Mouse (Mus musculus): ENCODE data around the gene Gm43951.
"Not testable (repeated sequence)": the region's sequence is repeated elsewhere in the genome, so short reads cannot be mapped to it uniquely, and the experiment has no call there.

Gene Gm43951

GRCm38 (mm10) chr11:72196506-72196905 lies 10.1 kb downstream of the Gm43951 start:
- no peak for DNase-seq

GRCm38 (mm10) chr11:72194259-72194658 lies 12.4 kb downstream of the Gm43951 start:
- no peak for DNase-seq

- no peak for DNase-seq
Observed at GRCm38 (mm10) chr11:72190857-72191256, 15.8 kb downstream of the Gm43951 start.

- no peak for DNase-seq
Observed at GRCm38 (mm10) chr11:72184252-72184651, 22.4 kb downstream of the Gm43951 start.

GRCm38 (mm10) chr11:72181136-72181535 lies 25.5 kb downstream of the Gm43951 start:
- DNase-seq, result no peak

GRCm38 (mm10) chr11:72180556-72180955 lies 26.1 kb downstream of the Gm43951 start:
- DNase-seq, result no peak

GRCm38 (mm10) chr11:72176553-72176952 lies 30.1 kb downstream of the Gm43951 start:
- DNase-seq, result peak; percentile 46

- no peak for DNase-seq
Observed at GRCm38 (mm10) chr11:72175966-72176365, 30.7 kb downstream of the Gm43951 start.

- no peak for DNase-seq
Observed at GRCm38 (mm10) chr11:72174721-72175120, 31.9 kb downstream of the Gm43951 start.

- no peak for DNase-seq
Observed at GRCm38 (mm10) chr11:72173506-72173905, 33.1 kb downstream of the Gm43951 start.

- DNase-seq, result not testable (repeated sequence)
Observed at GRCm38 (mm10) chr11:72171906-72172305, 34.7 kb downstream of the Gm43951 start.

GRCm38 (mm10) chr11:72169871-72170270 lies 36.8 kb downstream of the Gm43951 start:
- no peak for DNase-seq

- DNase-seq, result no peak
Observed at GRCm38 (mm10) chr11:72163198-72163597, 43.4 kb downstream of the Gm43951 start.

- DNase-seq, result no peak
Observed at GRCm38 (mm10) chr11:72156624-72157023, 50.0 kb downstream of the Gm43951 start.

GRCm38 (mm10) chr11:72155981-72156428 lies 50.6 kb downstream of the Gm43951 start:
- no peak for DNase-seq

- no peak for DNase-seq
Observed at GRCm38 (mm10) chr11:72155186-72155980, 51.3 kb downstream of the Gm43951 start.

Measured in retina, postnatal 1 day (tissue).